Mouse (Mus musculus) CH12.LX (cell line): ENCODE data around the gene Dclk1. TPM values are rescaled to one million over a fixed set of nuclear protein-coding genes. Genes with fewer than 3 reads are reported as not detected.

Source experiments
- DNase-seq: peaks from one replicate; pipeline ENCODE4 v3.0.0-alpha.2; 2013; ENCODE audit errors: extremely low read depth
- H3K27ac ChIP-seq: 2 replicates; pipeline ENCODE4 v1.5.1; 2012; ENCODE audit warnings: low read depth, mild to moderate bottlenecking, control low read depth, moderate library complexity; ENCODE audit not compliant: insufficient read depth
- H3K27me3 ChIP-seq: replicated peaks from 2 replicates; pipeline ENCODE3; 2012; ENCODE audit warnings: inconsistent platforms
- H3K36me3 ChIP-seq, 2 experiments: replicated peaks in 1 of 2; 2 replicates each; pipeline versions ENCODE3 to v1.6.1; 2012; ENCODE audit warnings: inconsistent platforms in 1 of 2, low read length in 1 of 2, mild to moderate bottlenecking in 1 of 2, mixed read lengths in 1 of 2, moderate library complexity in 1 of 2; ENCODE audit not compliant: control insufficient read depth in 1 of 2, insufficient read depth in 1 of 2
- H3K4me1 ChIP-seq, 2 experiments: 2 replicates each; pipeline ENCODE4 v1.6.1; 2012; ENCODE audit warnings: inconsistent platforms in 1 of 2, moderate library complexity in 1 of 2; ENCODE audit not compliant: insufficient read depth in 2 of 2, control insufficient read depth in 1 of 2
- H3K4me2 ChIP-seq: 2 replicates; pipeline ENCODE4 v1.6.1; 2012; ENCODE audit warnings: low read depth, mild to moderate bottlenecking, control low read depth; ENCODE audit not compliant: poor library complexity, insufficient read depth, severe bottlenecking
- H3K4me3 ChIP-seq, 3 experiments: fragments of 150-350 bp in 1 of 3; sonication (generic) in 1 of 3; replicated peaks in 1 of 3; 2 replicates each; pipeline versions ENCODE3 to v1.5.1; 2011 to 2012; ENCODE audit warnings: low read depth in 2 of 3, low read length in 2 of 3, mild to moderate bottlenecking in 2 of 3, moderate library complexity in 2 of 3, control low read depth in 1 of 3, improper control_type of control experiment in 1 of 3, inconsistent platforms in 1 of 3, mixed read lengths in 1 of 3; ENCODE audit not compliant: poor library complexity in 1 of 3
- H3K79me2 ChIP-seq: replicated peaks from 2 replicates; pipeline ENCODE4 v1.6.1; 2012; ENCODE audit warnings: mild to moderate bottlenecking, moderate library complexity; ENCODE audit not compliant: control insufficient read depth, poor library complexity, insufficient read depth, severe bottlenecking; ENCODE audit errors: extremely low read depth
- H3K9ac ChIP-seq: 2 replicates; pipeline ENCODE4 v1.6.1; 2012; ENCODE audit warnings: low read depth, mild to moderate bottlenecking, control low read depth, moderate library complexity; ENCODE audit not compliant: insufficient read depth
- H3K9me3 ChIP-seq: replicated peaks from 2 replicates; pipeline ENCODE3; 2012; ENCODE audit warnings: low read length, inconsistent platforms, mixed read lengths
- CHD1 ChIP-seq: IDR thresholded peaks from 2 replicates; pipeline ENCODE4 v1.6.1; 2012; ENCODE audit warnings: low read depth, low read length, improper control_type of control experiment, inconsistent platforms
- CTCF ChIP-seq, 2 experiments: IDR thresholded peaks in 1 of 2; conservative IDR thresholded peaks in 1 of 2; 2 replicates each; pipeline ENCODE4 v1.5.1; 2011 to 2012; ENCODE audit warnings: low read depth in 2 of 2, low read length in 2 of 2, improper control_type of control experiment in 1 of 2, inconsistent platforms in 1 of 2, mild to moderate bottlenecking in 1 of 2, moderate library complexity in 1 of 2
- EP300 ChIP-seq: IDR thresholded peaks from 2 replicates; pipeline ENCODE4 v1.6.1; 2011; ENCODE audit warnings: low read length, improper control_type of control experiment
- KAT2A ChIP-seq: IDR thresholded peaks from 2 replicates; pipeline ENCODE4 v1.6.1; 2012; ENCODE audit warnings: low read length, improper control_type of control experiment, inconsistent platforms; ENCODE audit not compliant: insufficient replicate concordance
- MAFK ChIP-seq: IDR thresholded peaks from 2 replicates; pipeline ENCODE4 v1.6.1; 2011; ENCODE audit warnings: low read length, improper control_type of control experiment; ENCODE audit not compliant: insufficient replicate concordance
- MEF2A ChIP-seq: IDR thresholded peaks from 2 replicates; pipeline ENCODE4 v1.6.1; 2014; ENCODE audit warnings: low read depth, mild to moderate bottlenecking, inconsistent platforms, low read length, improper control_type of control experiment, borderline replicate concordance
- MXI1 ChIP-seq: IDR thresholded peaks from 2 replicates; pipeline ENCODE4 v1.6.1; 2011; ENCODE audit warnings: mild to moderate bottlenecking, low read depth, low read length, improper control_type of control experiment
- MYC ChIP-seq: IDR thresholded peaks from 2 replicates; pipeline ENCODE4 v1.6.1; 2011; ENCODE audit warnings: low read depth, mild to moderate bottlenecking, improper control_type of control experiment, low read length
- NRF1 ChIP-seq: IDR thresholded peaks from 2 replicates; pipeline ENCODE4 v1.6.1; 2014; ENCODE audit warnings: low read depth, mild to moderate bottlenecking, inconsistent platforms, low read length, improper control_type of control experiment, moderate library complexity
- PAX5 ChIP-seq: IDR thresholded peaks from 2 replicates; pipeline ENCODE4 v1.6.1; 2012; ENCODE audit warnings: low read length, inconsistent platforms, mixed read lengths
- POLR2A ChIP-seq: IDR thresholded peaks from 2 replicates; pipeline ENCODE4 v1.6.1; 2011; ENCODE audit warnings: low read depth, mild to moderate bottlenecking, improper control_type of control experiment, low read length
- RCOR1 ChIP-seq: conservative IDR thresholded peaks from 2 replicates; pipeline ENCODE4 v1.6.1; 2012; ENCODE audit warnings: low read depth, mild to moderate bottlenecking, inconsistent platforms, low read length, improper control_type of control experiment
- TCF12 ChIP-seq: IDR thresholded peaks from 2 replicates; pipeline ENCODE4 v1.6.1; 2014; ENCODE audit warnings: low read depth, mild to moderate bottlenecking, inconsistent platforms, low read length, improper control_type of control experiment
- UBTF ChIP-seq: IDR thresholded peaks from 2 replicates; pipeline ENCODE4 v1.6.1; 2012; ENCODE audit warnings: low read depth, mild to moderate bottlenecking, inconsistent platforms, low read length, improper control_type of control experiment, moderate library complexity
- USF2 ChIP-seq: conservative IDR thresholded peaks from 2 replicates; pipeline ENCODE4 v1.6.1; 2011; ENCODE audit warnings: low read depth, low read length, improper control_type of control experiment
- ZMIZ1 ChIP-seq: IDR thresholded peaks from 2 replicates; pipeline ENCODE4 v1.6.1; 2012; ENCODE audit warnings: low read depth, mild to moderate bottlenecking, inconsistent platforms, low read length, improper control_type of control experiment
- ZNF384 ChIP-seq: IDR thresholded peaks from 2 replicates; pipeline ENCODE4 v1.6.1; 2012; ENCODE audit warnings: low read depth, low read length, improper control_type of control experiment, inconsistent platforms
- dilution Hi-C: fragments of 300-500 bp; cut with MboI; formaldehyde crosslinking; loops from 2 replicates; pipeline ENCODE4 v1.14.3; 2020; ENCODE audit warnings: low sequenced_read_pairs; ENCODE audit not compliant: extremely low pct_unique_long_range_greater_than_20kb, extremely low pct_ligation_motif_present
- in situ Hi-C: fragments of 300-500 bp; cut with MboI; formaldehyde crosslinking; loops from 3 replicates; pipeline ENCODE4 v1.14.3; 2019; ENCODE audit warnings: low sequenced_read_pairs, low pct_ligation_motif_present, low pct_unique_long_range_greater_than_20kb, mixed read lengths
- polyA plus RNA-seq: library from polyadenylated mRNA; unstranded; fragments of >175 nt; gene quantifications from 2 replicates; pipeline ENCODE4 v1.2.1, GENCODE M21; 2012; ENCODE audit warnings: low read depth; ENCODE audit not compliant: insufficient read length
- total RNA-seq, 2 experiments: library from RNA; depleted of rRNA; stranded (reverse); fragments of 300-350 nt in 1 of 2; fragments of >200 nt in 1 of 2; gene quantifications; 2 replicates each; pipeline ENCODE4 v1.2.3; 2012 to 2014

Gene Dclk1
- total and polyA plus RNA-seq, 3 experiments, result not detected

- Histone ChIP-seq H3K27ac (no peak overlapping the region), H3K79me2 (no peaks in the 10 kb centered on the region), H3K9ac (no peak overlapping the region), H3K27me3 (no peaks in the 10 kb centered on the region), H3K4me2 (no peak overlapping the region), H3K4me3 (no peak overlapping the region), H3K36me3 (no peaks in the 10 kb centered on the region), H3K9me3 (peaks cover 86% of the 10 kb centered on the region), H3K4me1 (no peaks in the 10 kb centered on the region)
- dilution Hi-C loops (no loop called here), in situ Hi-C loops (no loop called here)
- no peak for DNase-seq
- TF ChIP-seq PAX5, result no peak
- TF ChIP-seq MEF2A, result no peak
- no peak for TF ChIP-seq KAT2A
- TF ChIP-seq ZMIZ1, result no peak
- no peak for TF ChIP-seq TCF12
- no peak for TF ChIP-seq POLR2A
- TF ChIP-seq RCOR1, result no peak
- TF ChIP-seq MAFK, result no peak
- no peak for TF ChIP-seq MYC
- TF ChIP-seq NRF1, result no peak
- TF ChIP-seq CTCF (conservative IDR thresholded peaks at IDR 0.05 in 1 of 2, IDR thresholded peaks at IDR 0.05 in 1 of 2; ENCODE audit: low read depth in 2 of 2, low read length in 2 of 2), result no peak
These were observed 198.2 kb downstream of the Dclk1 start for GRCm38 (mm10) chr3:55440342-55440741.

GRCm38 (mm10) chr3:55442012-55442645 lies 200.0 kb downstream of the Dclk1 start:
- Histone ChIP-seq H3K36me3 (no peaks in the 10 kb centered on the region), H3K27me3 (no peaks in the 10 kb centered on the region), H3K4me2 (no peak overlapping the region), H3K9me3 (peaks cover 87% of the 10 kb centered on the region), H3K9ac (no peak overlapping the region), H3K79me2 (no peaks in the 10 kb centered on the region), H3K4me1 (no peaks in the 10 kb centered on the region), H3K4me3 (no peak overlapping the region), H3K27ac (no peak overlapping the region)
- in situ Hi-C loops (no loop called here), dilution Hi-C loops (no loop called here)
- DNase-seq, result no peak
- TF ChIP-seq MXI1, result no peak
- no peak for TF ChIP-seq ZNF384
- no peak for TF ChIP-seq UBTF
- TF ChIP-seq USF2, result no peak
- no peak for TF ChIP-seq EP300
- no peak for TF ChIP-seq CHD1
